10 mouse cellular contexts compared by ENCODE assay signal in genomic region chr2:60607980-60608379, GRCm38 (mm10). TPM values are rescaled to one million over a fixed set of nuclear protein-coding genes. Genes with fewer than 3 reads are reported as not detected.
DNase-seq lines count a peak whose midpoint lies in the region; ATAC-seq and TF ChIP-seq lines count a peak whose summit lies in the region.
"Had no signal": no experiment of that assay in that cellular context is flagged by ENCODE, and none has a peak within 500 bp of the region (broad histone marks: within the 10 kb centered on the region; RNA-seq: fewer than 3 reads in every experiment).

No protein-coding gene starts in this region.

- H3K79me2 ChIP-seq in MEL (ENCODE audit: control insufficient read depth, insufficient read depth, low read length, poor library complexity): no peaks in the 10 kb centered on the region

- TF ChIP-seq POLR2A in MEL (IDR thresholded peaks at IDR 0.05; ENCODE audit: control insufficient read depth in 1 of 2, insufficient read depth in 1 of 2, low read depth in 1 of 2, low read length in 2 of 2, poor library complexity in 1 of 2): no peak

- TF ChIP-seq CTCF in MEL (IDR thresholded peaks at IDR 0.05 in 2 of 3, conservative IDR thresholded peaks at IDR 0.05 in 1 of 3; ENCODE audit: control insufficient read depth in 1 of 3, insufficient read depth in 1 of 3, low read depth in 2 of 3, low read length in 3 of 3, poor library complexity in 1 of 3, severe bottlenecking in 1 of 3): no peak; a peak in 1 of 6 replicates

- no peak overlapping the region for H3K4me3 ChIP-seq in hindbrain, embryonic 14.5 days (replicated peaks; ENCODE audit: low read length)
- H3K4me3 ChIP-seq in hindbrain, embryonic 11.5 days (ENCODE audit: low read depth, low read length): no peak overlapping the region
- no peak overlapping the region for H3K4me3 ChIP-seq in MEL (ENCODE audit: control insufficient read depth in 1 of 2, insufficient read depth in 1 of 2, low read depth in 2 of 2, low read length in 2 of 2)
- H3K4me3 ChIP-seq: embryonic facial prominence, embryonic 12.5 days; hindbrain, embryonic 15.5 days; neural tube, embryonic 15.5 days had no signal

- peak; percentile 45 for DNase-seq in hindbrain, embryonic 14.5 days (ENCODE audit: low spot score)
- no peak for DNase-seq in hindbrain, embryonic 11.5 days (ENCODE audit: low spot score)
- peak; percentile 49 for DNase-seq in 416B (ENCODE audit: low read depth)
- DNase-seq in MEL (ENCODE audit: low read depth, low spot score): no peak
- peak; percentile 24 to 43 for DNase-seq in kidney, postnatal 36 days
- no peak for DNase-seq in spleen, postnatal 10 days (ENCODE audit: low spot score in 2 of 2)

- TF ChIP-seq RAD21 in MEL (IDR thresholded peaks at IDR 0.05; ENCODE audit: low read depth, low read length): peak; percentile 0; the same call in 1 of the 2 replicates

- H3K27me3 ChIP-seq in hindbrain, embryonic 14.5 days (ENCODE audit: control insufficient read depth, insufficient read depth, low read length): no peaks in the 10 kb centered on the region
- H3K27me3 ChIP-seq in hindbrain, embryonic 11.5 days (ENCODE audit: control insufficient read depth, insufficient read depth, low read length): no peaks in the 10 kb centered on the region
- no peaks in the 10 kb centered on the region for H3K27me3 ChIP-seq in MEL (ENCODE audit: control insufficient read depth in 1 of 2, insufficient read depth in 2 of 2, low read length in 2 of 2)
- H3K27me3 ChIP-seq: embryonic facial prominence, embryonic 12.5 days; hindbrain, embryonic 15.5 days; neural tube, embryonic 15.5 days had no signal

- H3K9ac ChIP-seq in hindbrain, embryonic 14.5 days: no peak overlapping the region
- H3K9ac ChIP-seq in hindbrain, embryonic 11.5 days (ENCODE audit: low read depth, low read length): no peak overlapping the region
- no peak overlapping the region for H3K9ac ChIP-seq in MEL (ENCODE audit: control insufficient read depth, low read depth, low read length, poor library complexity, severe bottlenecking)
- H3K9ac ChIP-seq: embryonic facial prominence, embryonic 12.5 days; hindbrain, embryonic 15.5 days; neural tube, embryonic 15.5 days had no signal

- H3K27ac ChIP-seq in hindbrain, embryonic 14.5 days: no peak overlapping the region
- no peak overlapping the region for H3K27ac ChIP-seq in hindbrain, embryonic 11.5 days (ENCODE audit: low read depth, low read length)
- no peak overlapping the region for H3K27ac ChIP-seq in MEL (ENCODE audit: control insufficient read depth, low read depth, low read length)
- H3K27ac ChIP-seq: embryonic facial prominence, embryonic 12.5 days; hindbrain, embryonic 15.5 days; neural tube, embryonic 15.5 days had no signal

- WGBS in hindbrain, embryonic 14.5 days: 79% methylated on average over 4 of the region's 4 CpGs
- 76% methylated on average over 4 of the region's 4 CpGs for WGBS in hindbrain, embryonic 11.5 days

- no peak overlapping the region for H3K4me2 ChIP-seq in hindbrain, embryonic 14.5 days (replicated peaks)
- H3K4me2 ChIP-seq in hindbrain, embryonic 11.5 days (replicated peaks; ENCODE audit: low read depth, low read length): no peak overlapping the region
- H3K4me2 ChIP-seq: embryonic facial prominence, embryonic 12.5 days; hindbrain, embryonic 15.5 days; neural tube, embryonic 15.5 days had no signal

- H3K4me1 ChIP-seq in hindbrain, embryonic 14.5 days (replicated peaks; ENCODE audit: control insufficient read depth, insufficient read depth, low read length): no peaks in the 10 kb centered on the region
- H3K4me1 ChIP-seq in hindbrain, embryonic 11.5 days (replicated peaks; ENCODE audit: control insufficient read depth, insufficient read depth, low read length): no peaks in the 10 kb centered on the region
- H3K4me1 ChIP-seq in MEL (ENCODE audit: control insufficient read depth in 1 of 2, insufficient read depth in 2 of 2, low read length in 2 of 2): no peaks in the 10 kb centered on the region
- H3K4me1 ChIP-seq: hindbrain, embryonic 15.5 days; neural tube, embryonic 15.5 days had no signal

- no peaks in the 10 kb centered on the region for H3K9me3 ChIP-seq in hindbrain, embryonic 14.5 days (ENCODE audit: control insufficient read depth, low read length)
- no peaks in the 10 kb centered on the region for H3K9me3 ChIP-seq in hindbrain, embryonic 11.5 days (ENCODE audit: control insufficient read depth, low read length)
- H3K9me3 ChIP-seq in MEL (replicated peaks; ENCODE audit: insufficient read depth, low read length): no peaks in the 10 kb centered on the region
- H3K9me3 ChIP-seq: embryonic facial prominence, embryonic 12.5 days; hindbrain, embryonic 15.5 days; neural tube, embryonic 15.5 days had no signal

- no peak for ATAC-seq in hindbrain, embryonic 14.5 days (ENCODE audit: low FRiP score)
- no peak for ATAC-seq in hindbrain, embryonic 11.5 days (ENCODE audit: low FRiP score)
- no peak for ATAC-seq in erythroid progenitor cell, adult 5-6 weeks (replicated peaks; ENCODE audit: low FRiP score, poor library complexity, severe bottlenecking)

- no peak for TF ChIP-seq EP300 in MEL (IDR thresholded peaks at IDR 0.05; ENCODE audit: low read depth in 1 of 2, low read length in 2 of 2)

- H3K36me3 ChIP-seq in hindbrain, embryonic 14.5 days (replicated peaks; ENCODE audit: control insufficient read depth, insufficient read depth): no peaks in the 10 kb centered on the region
- no peaks in the 10 kb centered on the region for H3K36me3 ChIP-seq in hindbrain, embryonic 11.5 days (ENCODE audit: control insufficient read depth, insufficient read depth, low read length)
- H3K36me3 ChIP-seq in MEL (ENCODE audit: control insufficient read depth in 1 of 2, insufficient read depth in 2 of 2, low read length in 2 of 2): no peaks in the 10 kb centered on the region
- H3K36me3 ChIP-seq: embryonic facial prominence, embryonic 12.5 days; hindbrain, embryonic 15.5 days; neural tube, embryonic 15.5 days had no signal

TF ChIP-seq in MEL, 35 proteins besides CTCF, POLR2A, EP300 and RAD21:
- TF ChIP-seq MAFK (IDR thresholded peaks at IDR 0.05; ENCODE audit: borderline replicate concordance, low read depth, low read length) (no peak), ZNF384 (IDR thresholded peaks at IDR 0.05; ENCODE audit: low read depth, low read length) (no peak), KAT2A (conservative IDR thresholded peaks at IDR 0.05; ENCODE audit: low read depth, low read length) (no peak), ETS1 (IDR thresholded peaks at IDR 0.05; ENCODE audit: low read depth, low read length) (no peak), GATA1 (IDR thresholded peaks at IDR 0.05; ENCODE audit: low read depth, low read length) (no peak), POLR2AphosphoS5 (IDR thresholded peaks at IDR 0.05; ENCODE audit: borderline replicate concordance, low read depth, low read length) (no peak), SIN3A (IDR thresholded peaks at IDR 0.05; ENCODE audit: low read length) (no peak), HCFC1 (IDR thresholded peaks at IDR 0.05; ENCODE audit: low read depth, low read length) (no peak)

RNA-seq across cellular contexts. Expression of gene Pla2r1, which starts 54.9 kb away (rescaled TPM):
- 0.81 and 1.1 TPM in 2 replicates for polyA plus RNA-seq in hindbrain, embryonic 14.5 days (2014; fragmentation: Nextera tagmentation; extraction: Ambion mirVana)
- polyA plus RNA-seq in hindbrain, embryonic 11.5 days (2014; fragmentation: Nextera tagmentation; extraction: Ambion mirVana): 0.88 and 1.0 TPM in 2 replicates
- total RNA-seq in MEL (2012; rRNA removed): not detected in 2 replicates
- not detected for polyA plus RNA-seq in MEL (2012; ENCODE audit: insufficient read depth in 1 of 2, insufficient read length in 2 of 2, low read depth in 1 of 2, low replicate concordance in 2 of 2, missing spikeins in 1 of 2)
- total RNA-seq in erythroid progenitor cell, adult 5-6 weeks (2015; ENCODE audit: low replicate concordance): not detected in 2 replicates
- not detected in 2 replicates for total RNA-seq in erythroid progenitor cell, adult 5-6 weeks (2017; ENCODE audit: low replicate concordance)

Comparison
In these comparisons a context has a peak if more than half of its experiments do, and no peak if none do; other contexts are left out.
1. DNase-seq: peak in hindbrain, embryonic 14.5 days (single experiment), 416B (single experiment) and kidney, postnatal 36 days (2 of 2); none in hindbrain, embryonic 11.5 days (single experiment), MEL (single experiment) and spleen, postnatal 10 days (0 of 2).